Mouse (Mus musculus) embryonic facial prominence, embryonic 12.5 days (tissue): ENCODE measurements around the gene Slc31a2. TPM values are rescaled to one million over a fixed set of nuclear protein-coding genes. Genes with fewer than 3 reads are reported as not detected.

Experiments used
- ATAC-seq: fragments of 200-750 bp; cut with Nextera tagmentation; 2 replicates; pipeline ENCODE4 v1.8.0; 2017; ENCODE audit not compliant: insufficient number of reproducible peaks, insufficient read depth, low FRiP score, low TSS enrichment
- H3K27ac ChIP-seq: fragments of 300-500 bp; sonication (generic); 2 replicates; pipeline ENCODE4 v1.5.1; 2016; ENCODE audit warnings: mild to moderate bottlenecking
- H3K27me3 ChIP-seq: fragments of 300-500 bp; sonication (generic); 2 replicates; pipeline ENCODE4 v1.6.1; 2016; ENCODE audit warnings: mild to moderate bottlenecking, moderate library complexity
- H3K36me3 ChIP-seq: fragments of 300-500 bp; sonication (generic); 2 replicates; pipeline ENCODE4 v1.6.1; 2016; ENCODE audit warnings: mild to moderate bottlenecking
- H3K4me1 ChIP-seq: fragments of 300-500 bp; sonication (generic); 2 replicates; pipeline ENCODE4 v1.6.1; 2016
- H3K4me2 ChIP-seq: fragments of 300-500 bp; sonication (generic); replicated peaks from 2 replicates; pipeline ENCODE4 v1.6.1; 2016; ENCODE audit warnings: mild to moderate bottlenecking, moderate library complexity
- H3K4me3 ChIP-seq: fragments of 300-500 bp; sonication (generic); 2 replicates; pipeline ENCODE4 v1.5.1; 2016; ENCODE audit warnings: mild to moderate bottlenecking
- H3K9ac ChIP-seq: fragments of 300-500 bp; sonication (generic); 2 replicates; pipeline ENCODE4 v1.6.1; 2016; ENCODE audit warnings: mild to moderate bottlenecking, moderate library complexity
- H3K9me3 ChIP-seq: fragments of 300-500 bp; sonication (generic); 2 replicates; pipeline ENCODE4 v1.6.1; 2016; ENCODE audit warnings: mild to moderate bottlenecking, moderate library complexity
- WGBS: fragments of 180-500 bp; shearing (Covaris S2); methylation state at CpG from one replicate; pipeline ENCODE4 v1.1.7; 2016; 5-methylcytosine and 5-hydroxymethylcytosine counted together
- polyA plus RNA-seq: library from polyadenylated mRNA; unstranded; fragments of >200 nt; fragmentation: Nextera tagmentation; extraction: Ambion mirVana; gene quantifications from 2 replicates; pipeline ENCODE4 v1.2.1, GENCODE M21; 2016

Slc31a2 gene
- polyA plus RNA-seq, 1 experiment from 2014 or later = 15.4 TPM

DNA sequence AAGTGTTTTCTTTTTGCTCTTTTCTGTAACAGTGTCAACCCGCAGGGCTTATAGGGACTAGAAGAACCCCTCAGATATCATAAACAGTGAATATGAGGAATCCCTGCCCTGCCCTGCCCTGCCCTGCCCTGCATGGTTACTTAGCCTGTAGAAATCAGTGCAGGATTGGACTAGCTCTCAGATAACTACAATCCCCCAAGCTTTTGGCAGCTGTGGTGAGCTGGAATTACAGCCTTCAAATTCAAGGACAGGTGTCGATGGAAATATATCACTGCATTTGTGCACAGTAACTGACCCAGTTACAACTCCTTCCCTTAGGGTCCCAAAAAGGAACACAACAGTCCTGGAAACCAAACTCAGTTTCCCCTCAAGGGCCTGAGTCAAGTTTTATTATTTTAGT, 37.6 kb downstream of the Slc31a2 start:
- Histone ChIP-seq H3K36me3 (peaks cover 60% of the 10 kb centered on the region), H3K9ac (no peak overlapping the region), H3K4me2 (no peak overlapping the region), H3K27ac (no peak overlapping the region), H3K4me3 (no peak overlapping the region), H3K9me3 (no peaks in the 10 kb centered on the region), H3K27me3 (no peaks in the 10 kb centered on the region), H3K4me1 (no peaks in the 10 kb centered on the region)
- WGBS = 87% methylated on average over 2 of the region's 2 CpGs
- ATAC-seq = no peak

- no peak overlapping the region for H3K4me3 ChIP-seq
- 53% methylated on average over 2 of the region's 2 CpGs for WGBS
- no peak overlapping the region for H3K9ac ChIP-seq
- H3K36me3 ChIP-seq = peaks cover 68% of the 10 kb centered on the region
- H3K27me3 ChIP-seq = no peaks in the 10 kb centered on the region
- H3K9me3 ChIP-seq = no peaks in the 10 kb centered on the region
- H3K27ac ChIP-seq = no peak overlapping the region
- no peak for ATAC-seq
- no peak overlapping the region for H3K4me2 ChIP-seq
- no peaks in the 10 kb centered on the region for H3K4me1 ChIP-seq
These were observed 40.4 kb downstream of the Slc31a2 start for GRCm38 (mm10) chr4:62302795-62303194.

DNA sequence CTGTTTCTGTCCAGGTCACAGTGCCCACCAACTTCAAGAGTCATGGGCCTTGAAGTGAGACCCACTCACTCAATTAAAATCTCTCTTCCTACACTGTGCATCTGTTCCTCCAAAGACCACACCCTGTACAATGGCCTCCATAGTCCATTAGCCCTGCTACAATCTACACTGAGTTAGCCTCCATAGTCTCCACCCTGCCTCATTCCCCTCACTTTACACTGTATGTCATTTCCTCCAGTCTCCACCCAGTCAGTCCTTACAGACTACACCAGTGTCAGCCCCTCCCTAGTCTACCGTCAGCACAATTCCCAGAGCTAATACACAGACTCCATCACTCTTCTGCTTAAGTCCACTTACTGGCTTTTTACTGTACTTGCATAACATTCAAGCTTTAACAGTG, 40.9 kb downstream of the Slc31a2 start:
- 83% methylated on average over 1 of the region's 1 CpGs for WGBS
- peaks cover 68% of the 10 kb centered on the region for H3K36me3 ChIP-seq
- no peaks in the 10 kb centered on the region for H3K4me1 ChIP-seq
- no peak for ATAC-seq
- H3K4me3 ChIP-seq = no peak overlapping the region
- no peaks in the 10 kb centered on the region for H3K9me3 ChIP-seq
- no peak overlapping the region for H3K9ac ChIP-seq
- no peaks in the 10 kb centered on the region for H3K27me3 ChIP-seq
- H3K27ac ChIP-seq = no peak overlapping the region
- H3K4me2 ChIP-seq = no peak overlapping the region

- ATAC-seq = no peak
- no peak overlapping the region for H3K4me3 ChIP-seq
- no peak overlapping the region for H3K4me2 ChIP-seq
- no peaks in the 10 kb centered on the region for H3K4me1 ChIP-seq
- no peak overlapping the region for H3K27ac ChIP-seq
- H3K9ac ChIP-seq = no peak overlapping the region
- 98% methylated on average over 1 of the region's 1 CpGs for WGBS
- peaks cover 50% of the 10 kb centered on the region for H3K36me3 ChIP-seq
- no peaks in the 10 kb centered on the region for H3K27me3 ChIP-seq
- no peaks in the 10 kb centered on the region for H3K9me3 ChIP-seq
These were observed 43.9 kb downstream of the Slc31a2 start for GRCm38 (mm10) chr4:62306301-62306700.

- Histone ChIP-seq H3K27ac (no peak overlapping the region), H3K4me2 (no peak overlapping the region), H3K36me3 (peaks cover 53% of the 10 kb centered on the region), H3K4me1 (no peaks in the 10 kb centered on the region), H3K27me3 (no peaks in the 10 kb centered on the region), H3K4me3 (no peak overlapping the region), H3K9me3 (no peaks in the 10 kb centered on the region), H3K9ac (no peak overlapping the region)
- ATAC-seq = no peak
- WGBS = 89% methylated on average over 4 of the region's 4 CpGs
These were observed 44.5 kb downstream of the Slc31a2 start for GRCm38 (mm10) chr4:62306840-62307239.

- H3K27ac ChIP-seq = no peak overlapping the region
- H3K27me3 ChIP-seq = no peaks in the 10 kb centered on the region
- no peaks in the 10 kb centered on the region for H3K9me3 ChIP-seq
- H3K4me2 ChIP-seq = no peak overlapping the region
- peaks cover 43% of the 10 kb centered on the region for H3K36me3 ChIP-seq
- H3K4me1 ChIP-seq = no peaks in the 10 kb centered on the region
- no peak overlapping the region for H3K4me3 ChIP-seq
- no peak overlapping the region for H3K9ac ChIP-seq
- no peak for ATAC-seq
These were observed 46.0 kb downstream of the Slc31a2 start for GRCm38 (mm10) chr4:62308406-62308805.

GRCm38 (mm10) chr4:62312821-62313220, 50.5 kb downstream of the Slc31a2 start:
- ATAC-seq = no peak
- no peak overlapping the region for H3K27ac ChIP-seq
- H3K9me3 ChIP-seq = no peaks in the 10 kb centered on the region
- H3K4me2 ChIP-seq = no peak overlapping the region
- no peaks in the 10 kb centered on the region for H3K4me1 ChIP-seq
- 87% methylated on average over 2 of the region's 2 CpGs for WGBS
- peaks cover 21% of the 10 kb centered on the region for H3K36me3 ChIP-seq
- no peak overlapping the region for H3K9ac ChIP-seq
- no peak overlapping the region for H3K4me3 ChIP-seq
- no peaks in the 10 kb centered on the region for H3K27me3 ChIP-seq

GRCm38 (mm10) chr4:62313641-62314211, 51.4 kb downstream of the Slc31a2 start:
- WGBS = 88% methylated on average over 9 of the region's 9 CpGs
- Histone ChIP-seq H3K4me2 (no peak overlapping the region), H3K27me3 (no peaks in the 10 kb centered on the region), H3K9me3 (no peaks in the 10 kb centered on the region), H3K27ac (no peak overlapping the region), H3K4me3 (no peak overlapping the region), H3K9ac (no peak overlapping the region), H3K36me3 (peaks cover 18% of the 10 kb centered on the region), H3K4me1 (no peaks in the 10 kb centered on the region)
- ATAC-seq = no peak

- no peak overlapping the region for H3K4me2 ChIP-seq
- peaks cover 25% of the 10 kb centered on the region for H3K36me3 ChIP-seq
- no peaks in the 10 kb centered on the region for H3K9me3 ChIP-seq
- no peak overlapping the region for H3K9ac ChIP-seq
- no peaks in the 10 kb centered on the region for H3K27me3 ChIP-seq
- no peak overlapping the region for H3K27ac ChIP-seq
- H3K4me3 ChIP-seq = no peak overlapping the region
- WGBS = 86% methylated on average over 3 of the region's 3 CpGs
- no peak for ATAC-seq
- H3K4me1 ChIP-seq = no peaks in the 10 kb centered on the region
These were observed 52.2 kb downstream of the Slc31a2 start for GRCm38 (mm10) chr4:62314516-62314915.

GRCm38 (mm10) chr4:62316456-62316855, 54.1 kb downstream of the Slc31a2 start:
- 88% methylated on average over 2 of the region's 2 CpGs for WGBS
- no peak overlapping the region for H3K27ac ChIP-seq
- H3K4me3 ChIP-seq = no peak overlapping the region
- no peaks in the 10 kb centered on the region for H3K9me3 ChIP-seq
- no peak overlapping the region for H3K4me2 ChIP-seq
- H3K4me1 ChIP-seq = no peaks in the 10 kb centered on the region
- no peak for ATAC-seq
- H3K9ac ChIP-seq = no peak overlapping the region
- no peaks in the 10 kb centered on the region for H3K27me3 ChIP-seq
- peaks cover 30% of the 10 kb centered on the region for H3K36me3 ChIP-seq

DNA sequence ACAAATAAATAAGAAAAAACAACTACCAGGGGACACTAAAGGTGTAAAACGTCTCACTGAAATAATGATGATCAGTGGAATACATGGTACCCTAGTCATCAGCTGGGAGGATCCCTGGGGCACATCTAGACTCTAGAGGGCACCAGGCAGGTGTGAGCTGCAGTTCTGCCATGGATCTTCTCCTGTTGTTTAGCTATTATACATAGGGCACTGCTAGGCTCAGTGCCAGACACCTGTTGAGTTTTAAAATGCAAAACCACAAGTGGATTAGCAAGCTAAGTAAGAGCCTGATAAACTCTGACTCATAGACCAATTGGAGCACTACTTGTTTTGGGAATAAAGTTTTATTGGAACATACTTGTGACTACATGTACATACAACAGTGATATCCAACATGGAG, 55.9 kb downstream of the Slc31a2 start:
- Histone ChIP-seq H3K4me1 (no peaks in the 10 kb centered on the region), H3K36me3 (peaks cover 35% of the 10 kb centered on the region), H3K27me3 (no peaks in the 10 kb centered on the region), H3K9me3 (no peaks in the 10 kb centered on the region), H3K4me3 (no peak overlapping the region), H3K27ac (no peak overlapping the region), H3K4me2 (no peak overlapping the region), H3K9ac (no peak overlapping the region)
- 73% methylated on average over 1 of the region's 1 CpGs for WGBS
- no peak for ATAC-seq

GRCm38 (mm10) chr4:62322684-62323083, 60.3 kb downstream of the Slc31a2 start:
- no peak for ATAC-seq
- H3K4me3 ChIP-seq = no peak overlapping the region
- H3K4me1 ChIP-seq = no peaks in the 10 kb centered on the region
- peaks cover 49% of the 10 kb centered on the region for H3K36me3 ChIP-seq
- H3K9ac ChIP-seq = no peak overlapping the region
- H3K27me3 ChIP-seq = no peaks in the 10 kb centered on the region
- H3K4me2 ChIP-seq = no peak overlapping the region
- 95% methylated on average over 3 of the region's 3 CpGs for WGBS
- H3K27ac ChIP-seq = no peak overlapping the region
- no peaks in the 10 kb centered on the region for H3K9me3 ChIP-seq

GRCm38 (mm10) chr4:62326111-62326510, 63.7 kb downstream of the Slc31a2 start:
- Histone ChIP-seq H3K4me2 (no peak overlapping the region), H3K36me3 (peaks cover 46% of the 10 kb centered on the region), H3K27ac (no peak overlapping the region), H3K4me3 (no peak overlapping the region), H3K9me3 (no peaks in the 10 kb centered on the region), H3K27me3 (no peaks in the 10 kb centered on the region), H3K4me1 (no peaks in the 10 kb centered on the region), H3K9ac (no peak overlapping the region)
- ATAC-seq = no peak
